Mouse (Mus musculus) thymus, adult 18-20 months (tissue): ENCODE measurements at regions not wholly inside any gene's neighbourhood (a gene's known extent, or its start where the extent isn't known, plus 50 kb on each side); places are given as distances from the start of the nearest gene placed in this dataset.

ENCODE experiments used
- DNase-seq, 2 experiments: peaks; one replicate each; pipeline ENCODE4 v3.0.0; 2022; ENCODE audit warnings: mixed read lengths in 2 of 2

DNA sequence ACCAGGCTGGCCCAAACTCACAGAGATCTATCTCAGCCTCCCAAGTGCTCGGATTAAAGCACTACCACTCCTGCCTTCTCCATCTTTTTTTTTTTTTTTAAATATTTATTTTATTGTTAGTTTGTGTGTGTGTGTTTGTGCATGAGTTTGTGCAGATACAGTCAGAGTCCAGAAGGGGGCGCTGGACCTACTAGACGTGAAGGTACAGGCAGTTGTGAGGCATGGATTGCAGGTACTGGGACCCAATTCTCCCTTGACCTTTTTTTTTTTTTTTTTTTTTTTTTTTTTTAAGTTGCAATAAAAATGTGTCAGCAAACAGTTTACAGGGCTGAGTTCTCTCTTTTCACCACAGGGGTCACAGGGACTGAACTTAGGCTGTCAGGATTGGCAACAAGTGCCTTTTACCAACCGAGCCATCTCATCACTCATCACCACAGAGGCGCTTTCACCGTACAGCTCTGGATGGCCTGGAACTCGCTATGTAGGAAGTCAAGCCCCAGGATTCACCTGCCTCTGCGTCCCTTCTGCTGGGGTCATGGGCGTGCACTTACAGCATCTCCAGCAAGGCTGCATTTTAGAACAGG lies 73.2 kb upstream of the Zfp64 start:
- DNase-seq: no peak

- no peak for DNase-seq
Measured at GRCm38 (mm10) chr2:169019037-169019436, 63.6 kb upstream of the Zfp64 start.

- no peak for DNase-seq
Measured at GRCm38 (mm10) chr2:169010271-169010670, 54.9 kb upstream of the Zfp64 start.

GRCm38 (mm10) chr2:169008756-169009155 lies 53.4 kb upstream of the Zfp64 start:
- no peak for DNase-seq

GRCm38 (mm10) chr2:169008333-169008732 lies 52.9 kb upstream of the Zfp64 start:
- DNase-seq: no peak

- no peak for DNase-seq
Measured at GRCm38 (mm10) chr2:169006549-169006948, 51.2 kb upstream of the Zfp64 start.

DNA sequence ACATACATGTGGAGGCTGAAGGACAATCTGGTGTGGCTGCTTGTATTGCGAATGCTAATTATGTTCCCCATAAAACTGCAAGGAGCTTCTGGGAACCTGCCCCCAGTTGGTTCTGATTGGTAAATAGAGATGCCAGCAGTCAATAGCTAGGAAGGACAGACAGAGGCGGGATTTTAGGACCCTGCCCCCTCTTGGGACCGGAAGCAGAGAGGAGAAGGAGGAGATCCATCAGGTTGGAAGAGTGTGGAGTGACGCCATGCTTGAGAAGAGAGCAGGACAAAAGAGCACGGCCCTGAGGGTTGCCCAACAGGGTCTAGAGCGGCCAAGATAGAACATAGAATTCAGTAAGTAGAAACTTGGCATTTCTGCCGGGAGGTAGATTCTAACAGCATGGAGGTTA lies 50.4 kb upstream of the Zfp64 start:
- DNase-seq: no peak
